Mouse (Mus musculus): ENCODE results near the gene Tnrc6b.
A peak's percentile ranks its signal among the peaks of the same experiment; 100 is the strongest.

Gene Tnrc6b

GRCm38 (mm10) chr15:80785699-80786098 is 74.6 kb downstream of the Tnrc6b start:
- DNase-seq (ENCODE audit: low read depth, low spot score), result no peak

GRCm38 (mm10) chr15:80787746-80788145 is 76.6 kb downstream of the Tnrc6b start:
- no peak for DNase-seq (ENCODE audit: low read depth, low spot score)

GRCm38 (mm10) chr15:80792556-80792955 is 81.4 kb downstream of the Tnrc6b start:
- no peak for DNase-seq (ENCODE audit: low read depth, low spot score)

GRCm38 (mm10) chr15:80795076-80795475 is 84.0 kb downstream of the Tnrc6b start:
- no peak for DNase-seq (ENCODE audit: low read depth, low spot score)

GRCm38 (mm10) chr15:80797757-80798156 is 86.6 kb downstream of the Tnrc6b start:
- peak; percentile 47 for DNase-seq (ENCODE audit: low read depth, low spot score)

- DNase-seq (ENCODE audit: low read depth, low spot score), result peak; percentile 99
These were observed 87.4 kb downstream of the Tnrc6b start for GRCm38 (mm10) chr15:80798367-80799073.

GRCm38 (mm10) chr15:80799074-80799633 is 88.0 kb downstream of the Tnrc6b start:
- DNase-seq (ENCODE audit: low read depth, low spot score), result peak; percentile 25

GRCm38 (mm10) chr15:80799634-80800137 is 88.6 kb downstream of the Tnrc6b start:
- peak; percentile 63 for DNase-seq (ENCODE audit: low read depth, low spot score)

GRCm38 (mm10) chr15:80800201-80800600 is 89.1 kb downstream of the Tnrc6b start:
- no peak for DNase-seq (ENCODE audit: low read depth, low spot score)

- no peak for DNase-seq (ENCODE audit: low read depth, low spot score)
These were observed 89.7 kb downstream of the Tnrc6b start for GRCm38 (mm10) chr15:80800765-80801164.

GRCm38 (mm10) chr15:80801597-80801996 is 90.5 kb downstream of the Tnrc6b start:
- DNase-seq (ENCODE audit: low read depth, low spot score), result no peak

GRCm38 (mm10) chr15:80807162-80807561 is 96.0 kb downstream of the Tnrc6b start:
- no peak for DNase-seq (ENCODE audit: low read depth, low spot score)

GRCm38 (mm10) chr15:80810226-80810625 is 99.1 kb downstream of the Tnrc6b start:
- DNase-seq (ENCODE audit: low read depth, low spot score), result no peak

GRCm38 (mm10) chr15:80812840-80813239 is 101.7 kb downstream of the Tnrc6b start:
- no peak for DNase-seq (ENCODE audit: low read depth, low spot score)

- DNase-seq (ENCODE audit: low read depth, low spot score), result no peak
These were observed 103.7 kb downstream of the Tnrc6b start for GRCm38 (mm10) chr15:80814792-80815191.

GRCm38 (mm10) chr15:80822276-80822675 is 111.2 kb downstream of the Tnrc6b start:
- no peak for DNase-seq (ENCODE audit: low read depth, low spot score)

GRCm38 (mm10) chr15:80831170-80831569 is 120.1 kb downstream of the Tnrc6b start:
- DNase-seq (ENCODE audit: low read depth, low spot score), result no peak

GRCm38 (mm10) chr15:80832808-80833207 is 121.7 kb downstream of the Tnrc6b start:
- DNase-seq (ENCODE audit: low read depth, low spot score), result no peak

GRCm38 (mm10) chr15:80836246-80836645 is 125.1 kb downstream of the Tnrc6b start:
- no peak for DNase-seq (ENCODE audit: low read depth, low spot score)

- DNase-seq (ENCODE audit: low read depth, low spot score), result no peak
These were observed 127.7 kb downstream of the Tnrc6b start for GRCm38 (mm10) chr15:80838836-80839235.

GRCm38 (mm10) chr15:80839653-80840420 is 128.7 kb downstream of the Tnrc6b start:
- DNase-seq (ENCODE audit: low read depth, low spot score), result no peak

- no peak for DNase-seq (ENCODE audit: low read depth, low spot score)
These were observed 133.1 kb downstream of the Tnrc6b start for GRCm38 (mm10) chr15:80844262-80844661.

All from ES-CJ7 (cell line).